Mouse (Mus musculus): ENCODE measurements around the gene Krtap19-5. TPM values are rescaled to one million over a fixed set of nuclear protein-coding genes. Genes with fewer than 3 reads are reported as not detected.

Krtap19-5 gene
- not detected in 2 replicates for polyA plus RNA-seq (2012; rRNA removed)

- no peak for DNase-seq (ENCODE audit: low read depth in 1 of 2, low spot score in 2 of 2)
- 92% methylated on average over 6 of the region's 6 CpGs for WGBS
- no peaks in the 10 kb centered on the region for H3K36me3 ChIP-seq (ENCODE audit: control insufficient read depth, insufficient read depth, low read length)
- H3K27ac ChIP-seq (ENCODE audit: insufficient read depth, low read length): no peak within 1 kb of the TSS
- no peaks in the 10 kb centered on the region for H3K27me3 ChIP-seq (ENCODE audit: control insufficient read depth, insufficient read depth, low read length)
- no peak for TF ChIP-seq CTCF (IDR thresholded peaks at IDR 0.05; ENCODE audit: extremely low read depth, insufficient read depth, insufficient read length, insufficient replicate concordance)
- no peak for TF ChIP-seq POLR2A (IDR thresholded peaks at IDR 0.05; ENCODE audit: low read depth, low read length)
- H3K4me3 ChIP-seq (ENCODE audit: extremely low read depth, insufficient read depth, insufficient read length): no peak within 1 kb of the TSS
- no peaks in the 10 kb centered on the region for H3K4me1 ChIP-seq (ENCODE audit: control insufficient read depth, insufficient read depth, insufficient read length)
Measured at GRCm38 (mm10) chr16:88896357-88896756, at the start of gene Krtap19-5. Gene Krtap19-5, minus strand, starts transcription at chr16:88896457.

GRCm38 (mm10) chr16:88941106-88941505 is 44.8 kb upstream of the Krtap19-5 start:
- Histone ChIP-seq H3K27me3 (ENCODE audit: control insufficient read depth, insufficient read depth, low read length) (no peaks in the 10 kb centered on the region), H3K36me3 (ENCODE audit: control insufficient read depth, insufficient read depth, low read length) (no peaks in the 10 kb centered on the region), H3K27ac (ENCODE audit: insufficient read depth, low read length) (no peak overlapping the region), H3K4me3 (ENCODE audit: extremely low read depth, insufficient read depth, insufficient read length) (no peak overlapping the region), H3K4me1 (ENCODE audit: control insufficient read depth, insufficient read depth, insufficient read length) (no peaks in the 10 kb centered on the region)
- 87% methylated on average over 6 of the region's 6 CpGs for WGBS
- DNase-seq (ENCODE audit: low read depth in 1 of 2, low spot score in 2 of 2): no peak
- TF ChIP-seq POLR2A (IDR thresholded peaks at IDR 0.05; ENCODE audit: low read depth, low read length) (no peak), CTCF (IDR thresholded peaks at IDR 0.05; ENCODE audit: extremely low read depth, insufficient read depth, insufficient read length, insufficient replicate concordance) (no peak)

- Histone ChIP-seq H3K4me1 (ENCODE audit: control insufficient read depth, insufficient read depth, insufficient read length) (no peaks in the 10 kb centered on the region), H3K36me3 (ENCODE audit: control insufficient read depth, insufficient read depth, low read length) (no peaks in the 10 kb centered on the region), H3K27me3 (ENCODE audit: control insufficient read depth, insufficient read depth, low read length) (no peaks in the 10 kb centered on the region), H3K27ac (ENCODE audit: insufficient read depth, low read length) (no peak overlapping the region), H3K4me3 (ENCODE audit: extremely low read depth, insufficient read depth, insufficient read length) (no peak overlapping the region)
- WGBS: 76% methylated on average over 7 of the region's 7 CpGs
- no peak for DNase-seq (ENCODE audit: low read depth in 1 of 2, low spot score in 2 of 2)
- TF ChIP-seq CTCF (IDR thresholded peaks at IDR 0.05; ENCODE audit: extremely low read depth, insufficient read depth, insufficient read length, insufficient replicate concordance) (no peak), POLR2A (IDR thresholded peaks at IDR 0.05; ENCODE audit: low read depth, low read length) (no peak)
Measured at GRCm38 (mm10) chr16:88938252-88938651, 42.0 kb upstream of the Krtap19-5 start.

GRCm38 (mm10) chr16:88932165-88932564 is 35.9 kb upstream of the Krtap19-5 start, which contains the start of gene Krtap19-9b:
Gene Krtap19-9b, minus strand, starts transcription at chr16:88932265.
- no peak within 1 kb of the TSS for H3K4me3 ChIP-seq (ENCODE audit: extremely low read depth, insufficient read depth, insufficient read length)
- no peaks in the 10 kb centered on the region for H3K4me1 ChIP-seq (ENCODE audit: control insufficient read depth, insufficient read depth, insufficient read length)
- TF ChIP-seq POLR2A (IDR thresholded peaks at IDR 0.05; ENCODE audit: low read depth, low read length): no peak
- TF ChIP-seq CTCF (IDR thresholded peaks at IDR 0.05; ENCODE audit: extremely low read depth, insufficient read depth, insufficient read length, insufficient replicate concordance): no peak
- DNase-seq (ENCODE audit: low read depth in 1 of 2, low spot score in 2 of 2): no peak
- H3K27ac ChIP-seq (ENCODE audit: insufficient read depth, low read length): no peak within 1 kb of the TSS
- 74% methylated on average over 3 of the region's 3 CpGs for WGBS
- H3K36me3 ChIP-seq (ENCODE audit: control insufficient read depth, insufficient read depth, low read length): no peaks in the 10 kb centered on the region
- H3K27me3 ChIP-seq (ENCODE audit: control insufficient read depth, insufficient read depth, low read length): no peaks in the 10 kb centered on the region

- Histone ChIP-seq H3K36me3 (ENCODE audit: control insufficient read depth, insufficient read depth, low read length) (no peaks in the 10 kb centered on the region), H3K27ac (ENCODE audit: insufficient read depth, low read length) (no peak overlapping the region), H3K27me3 (ENCODE audit: control insufficient read depth, insufficient read depth, low read length) (no peaks in the 10 kb centered on the region), H3K4me3 (ENCODE audit: extremely low read depth, insufficient read depth, insufficient read length) (no peak overlapping the region), H3K4me1 (ENCODE audit: control insufficient read depth, insufficient read depth, insufficient read length) (no peaks in the 10 kb centered on the region)
- DNase-seq (ENCODE audit: low read depth in 1 of 2, low spot score in 2 of 2): no peak
- 87% methylated on average over 6 of the region's 6 CpGs for WGBS
- TF ChIP-seq POLR2A (IDR thresholded peaks at IDR 0.05; ENCODE audit: low read depth, low read length) (no peak), CTCF (IDR thresholded peaks at IDR 0.05; ENCODE audit: extremely low read depth, insufficient read depth, insufficient read length, insufficient replicate concordance) (no peak)
Measured at GRCm38 (mm10) chr16:88886870-88887269, 9.4 kb downstream of the Krtap19-5 start.

GRCm38 (mm10) chr16:88884989-88885388 is 11.3 kb downstream of the Krtap19-5 start, which contains the start of gene Krtap19-4:
Gene Krtap19-4, minus strand, starts transcription at chr16:88885089.
- Histone ChIP-seq H3K27ac (ENCODE audit: insufficient read depth, low read length) (no peak within 1 kb of the TSS), H3K27me3 (ENCODE audit: control insufficient read depth, insufficient read depth, low read length) (no peaks in the 10 kb centered on the region), H3K4me1 (ENCODE audit: control insufficient read depth, insufficient read depth, insufficient read length) (no peaks in the 10 kb centered on the region), H3K4me3 (ENCODE audit: extremely low read depth, insufficient read depth, insufficient read length) (no peak within 1 kb of the TSS), H3K36me3 (ENCODE audit: control insufficient read depth, insufficient read depth, low read length) (no peaks in the 10 kb centered on the region)
- TF ChIP-seq CTCF (IDR thresholded peaks at IDR 0.05; ENCODE audit: extremely low read depth, insufficient read depth, insufficient read length, insufficient replicate concordance) (no peak), POLR2A (IDR thresholded peaks at IDR 0.05; ENCODE audit: low read depth, low read length) (no peak)
- DNase-seq (ENCODE audit: low read depth in 1 of 2, low spot score in 2 of 2): no peak
- 89% methylated on average over 5 of the region's 5 CpGs for WGBS

GRCm38 (mm10) chr16:88877938-88878337 is 18.3 kb downstream of the Krtap19-5 start, which contains the start of gene Krtap19-3:
Gene Krtap19-3, minus strand, starts transcription at chr16:88878038.
- 93% methylated on average over 2 of the region's 2 CpGs for WGBS
- no peaks in the 10 kb centered on the region for H3K36me3 ChIP-seq (ENCODE audit: control insufficient read depth, insufficient read depth, low read length)
- no peak for DNase-seq (ENCODE audit: low read depth in 1 of 2, low spot score in 2 of 2)
- TF ChIP-seq POLR2A (IDR thresholded peaks at IDR 0.05; ENCODE audit: low read depth, low read length) (no peak), CTCF (IDR thresholded peaks at IDR 0.05; ENCODE audit: extremely low read depth, insufficient read depth, insufficient read length, insufficient replicate concordance) (no peak)
- no peaks in the 10 kb centered on the region for H3K4me1 ChIP-seq (ENCODE audit: control insufficient read depth, insufficient read depth, insufficient read length)
- no peak within 1 kb of the TSS for H3K27ac ChIP-seq (ENCODE audit: insufficient read depth, low read length)
- no peaks in the 10 kb centered on the region for H3K27me3 ChIP-seq (ENCODE audit: control insufficient read depth, insufficient read depth, low read length)
- H3K4me3 ChIP-seq (ENCODE audit: extremely low read depth, insufficient read depth, insufficient read length): no peak within 1 kb of the TSS

Data from spleen, adult 2 months (tissue).